Mouse (Mus musculus): ENCODE measurements at regions not wholly inside any gene's neighbourhood (a gene's known extent, or its start where the extent isn't known, plus 50 kb on each side); places are given as distances from the start of the nearest gene placed in this dataset.
A peak's percentile ranks its signal among the peaks of the same experiment; 100 is the strongest.

- no peak for DNase-seq (ENCODE audit: low spot score in 2 of 2)
Measured at GRCm38 (mm10) chr7:58557535-58557934, 98.4 kb upstream of the Atp10a start.

- no peak for DNase-seq (ENCODE audit: low spot score in 2 of 2)
Measured at GRCm38 (mm10) chr7:58568807-58569206, 87.2 kb upstream of the Atp10a start.

- peak; percentile 16 to 29 for DNase-seq (ENCODE audit: low spot score in 2 of 2)
Measured at GRCm38 (mm10) chr7:58584241-58584820, 71.6 kb upstream of the Atp10a start.

- DNase-seq (ENCODE audit: low spot score in 2 of 2), result no peak
Measured at GRCm38 (mm10) chr7:58585626-58586256, 70.2 kb upstream of the Atp10a start.

GRCm38 (mm10) chr7:58595951-58596350, 60.0 kb upstream of the Atp10a start:
- DNase-seq (ENCODE audit: low spot score in 2 of 2), result no peak
